Mouse (Mus musculus) spleen, adult 2 months (tissue): Measurements from ENCODE around the gene Gabrr3.

Experiments used
- CTCF ChIP-seq: fragments of 200-500 bp; IDR thresholded peaks from 2 replicates; pipeline ENCODE4 v1.5.1; 2011; ENCODE audit warnings: mild to moderate bottlenecking, inconsistent platforms; ENCODE audit not compliant: insufficient read depth, insufficient read length, insufficient replicate concordance; ENCODE audit errors: extremely low read depth
- POLR2A ChIP-seq: fragments of 200-500 bp; IDR thresholded peaks from 2 replicates; pipeline ENCODE4 v1.6.1; 2011; ENCODE audit warnings: low read depth, low read length, inconsistent platforms

GRCm38 (mm10) chr16:59463567-59463966 lies 56.4 kb downstream of the Gabrr3 start:
- TF ChIP-seq POLR2A = no peak
- no peak for TF ChIP-seq CTCF
